Mouse (Mus musculus): ENCODE data around the gene Dlgap3. TPM values are rescaled to one million over a fixed set of nuclear protein-coding genes. Genes with fewer than 3 reads are reported as not detected.

Dlgap3 gene
- polyA plus RNA-seq, 1 experiment from 2014 or later, result 1.9 TPM

DNA sequence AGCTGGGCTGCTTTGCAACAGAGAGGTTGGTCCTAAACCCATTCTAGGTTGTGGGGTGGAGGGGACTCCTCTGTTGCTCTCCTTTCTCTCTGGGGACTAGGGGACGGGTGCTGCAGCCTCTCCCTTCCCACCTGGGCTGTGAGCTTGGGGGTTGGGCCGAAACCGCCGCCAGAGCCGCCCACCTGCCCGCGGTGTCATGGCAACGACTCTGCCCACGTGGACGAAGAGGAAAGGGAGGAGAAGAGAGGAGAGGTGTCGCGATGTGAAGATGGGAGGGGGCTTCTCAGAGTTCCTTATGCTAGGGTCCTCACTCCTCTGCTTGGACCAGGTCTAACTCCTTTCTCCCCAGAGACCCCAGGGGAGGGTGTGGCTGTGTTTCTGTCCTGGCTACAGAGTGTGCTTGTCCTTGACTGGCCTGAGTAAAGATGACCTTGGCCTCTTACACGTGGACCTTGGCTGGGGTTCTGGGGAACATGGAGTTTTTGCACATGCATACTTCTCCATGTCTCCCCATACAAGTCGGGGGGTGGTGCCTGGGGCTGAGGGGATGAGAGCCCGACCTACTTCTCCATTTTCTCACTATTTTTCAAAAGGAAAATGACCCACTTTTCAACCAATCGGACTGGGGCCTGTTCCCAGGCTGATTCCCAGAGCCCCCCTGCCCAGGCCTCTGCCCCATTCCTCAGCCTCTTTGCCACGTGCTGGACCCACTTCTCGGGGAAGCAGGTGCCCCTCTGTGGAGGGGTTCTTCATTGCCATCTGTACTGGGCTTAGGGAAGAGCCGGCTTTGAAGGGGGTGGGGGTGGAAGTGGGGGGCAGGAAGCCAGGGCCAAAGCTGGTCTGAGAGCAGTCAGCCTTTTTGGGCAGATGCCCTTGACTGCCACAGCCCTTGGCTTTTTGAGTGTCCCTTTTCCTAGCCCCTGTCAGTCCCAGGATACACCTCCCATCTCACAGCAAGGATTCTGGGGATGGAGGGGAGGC lies 10.8 kb downstream of the Dlgap3 start:
- no peak for DNase-seq (ENCODE audit: low spot score)
- Histone ChIP-seq H3K4me1 (peaks cover 15% of the 10 kb centered on the region), H3K27ac (replicated peaks) (no peak overlapping the region), H3K27me3 (ENCODE audit: low read depth, poor library complexity, severe bottlenecking) (peaks cover 29% of the 10 kb centered on the region; the same call in 1 of the 2 replicates), H3K9me3 (replicated peaks) (no peaks in the 10 kb centered on the region; the same call in 1 of the 2 replicates), H3K4me3 (peak overlapping the region; percentile 20; the same call in 1 of the 2 replicates), H3K36me3 (no peaks in the 10 kb centered on the region)
- 12% methylated on average over 19 of the region's 19 CpGs for WGBS

DNA sequence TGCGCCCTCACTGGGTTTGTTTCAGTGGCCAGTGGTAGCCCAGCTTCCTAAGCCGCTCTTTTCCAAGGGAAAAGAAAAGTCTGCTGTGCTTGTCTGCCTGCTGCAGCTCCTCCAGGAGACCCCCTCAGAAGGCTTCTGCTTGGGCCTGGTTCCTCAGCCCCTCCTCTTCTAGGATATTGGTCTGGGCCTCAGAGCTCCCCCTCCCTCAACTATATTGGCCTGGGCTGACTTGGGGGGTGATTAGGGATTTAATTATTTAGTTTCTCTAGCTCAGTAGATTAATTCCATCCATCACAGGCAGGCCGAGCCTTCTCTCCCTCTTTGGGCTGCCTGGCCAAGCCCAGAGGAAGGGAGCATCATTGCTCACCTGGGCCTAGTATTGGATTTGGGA lies 11.4 kb downstream of the Dlgap3 start:
- Histone ChIP-seq H3K27me3 (ENCODE audit: low read depth, poor library complexity, severe bottlenecking) (peaks cover 29% of the 10 kb centered on the region; the same call in 1 of the 2 replicates), H3K36me3 (no peaks in the 10 kb centered on the region), H3K4me1 (peaks cover 15% of the 10 kb centered on the region), H3K4me3 (no peak overlapping the region), H3K9me3 (replicated peaks) (no peaks in the 10 kb centered on the region; the same call in 1 of the 2 replicates), H3K27ac (replicated peaks) (no peak overlapping the region)
- DNase-seq (ENCODE audit: low spot score), result no peak
- 59% methylated on average over 3 of the region's 3 CpGs for WGBS

DNA sequence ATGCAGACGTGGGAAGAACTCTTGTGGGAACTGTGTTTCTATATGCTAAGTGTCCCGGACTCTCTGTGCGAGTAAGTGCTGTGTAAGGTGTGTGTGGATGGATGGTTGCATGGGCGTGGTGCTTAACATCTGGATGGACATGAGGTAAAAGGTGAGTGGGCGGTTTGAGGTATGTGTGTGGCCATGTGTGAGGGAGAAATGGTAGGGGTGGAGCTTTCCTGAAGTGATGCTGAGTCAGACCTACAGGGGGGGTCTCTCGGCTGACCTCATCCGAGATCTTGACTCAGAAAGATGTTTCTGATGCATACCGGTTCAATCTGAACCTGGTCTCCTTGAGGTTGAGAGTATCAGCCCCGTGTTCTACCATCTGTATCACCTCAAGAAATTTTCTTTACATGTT lies 12.0 kb downstream of the Dlgap3 start:
- Histone ChIP-seq H3K36me3 (no peaks in the 10 kb centered on the region), H3K9me3 (replicated peaks) (no peaks in the 10 kb centered on the region; the same call in 1 of the 2 replicates), H3K4me3 (no peak overlapping the region), H3K27me3 (ENCODE audit: low read depth, poor library complexity, severe bottlenecking) (peaks cover 29% of the 10 kb centered on the region; the same call in 1 of the 2 replicates), H3K4me1 (peaks cover 15% of the 10 kb centered on the region), H3K27ac (replicated peaks) (no peak overlapping the region)
- 89% methylated on average over 9 of the region's 9 CpGs for WGBS
- DNase-seq (ENCODE audit: low spot score), result no peak

DNA sequence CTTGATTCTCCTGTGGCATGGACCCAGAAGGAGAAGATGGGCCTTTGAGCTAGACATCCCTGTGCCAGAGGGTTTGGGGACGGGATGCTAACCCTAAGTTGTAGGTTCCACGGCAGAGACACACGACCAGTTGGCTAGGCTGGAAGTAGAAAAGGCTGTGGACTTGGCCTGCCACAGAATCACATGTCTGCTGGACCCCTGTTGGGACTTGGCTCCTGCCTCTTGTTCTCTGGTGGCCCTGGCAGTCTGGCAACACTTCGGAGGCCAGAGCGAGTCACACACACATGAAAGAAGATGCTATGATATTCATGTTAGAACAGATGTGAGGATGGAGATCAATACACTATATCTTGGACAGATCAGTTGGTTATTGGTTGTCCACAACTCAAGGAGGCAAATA lies 14.9 kb downstream of the Dlgap3 start:
- Histone ChIP-seq H3K27me3 (ENCODE audit: low read depth, poor library complexity, severe bottlenecking) (peaks cover 16% of the 10 kb centered on the region; the same call in 1 of the 2 replicates), H3K36me3 (no peaks in the 10 kb centered on the region), H3K27ac (replicated peaks) (no peak overlapping the region), H3K4me1 (peaks cover 14% of the 10 kb centered on the region), H3K4me3 (no peak overlapping the region), H3K9me3 (replicated peaks) (no peaks in the 10 kb centered on the region; the same call in 1 of the 2 replicates)
- WGBS, result 88% methylated on average over 5 of the region's 5 CpGs
- no peak for DNase-seq (ENCODE audit: low spot score)

DNA sequence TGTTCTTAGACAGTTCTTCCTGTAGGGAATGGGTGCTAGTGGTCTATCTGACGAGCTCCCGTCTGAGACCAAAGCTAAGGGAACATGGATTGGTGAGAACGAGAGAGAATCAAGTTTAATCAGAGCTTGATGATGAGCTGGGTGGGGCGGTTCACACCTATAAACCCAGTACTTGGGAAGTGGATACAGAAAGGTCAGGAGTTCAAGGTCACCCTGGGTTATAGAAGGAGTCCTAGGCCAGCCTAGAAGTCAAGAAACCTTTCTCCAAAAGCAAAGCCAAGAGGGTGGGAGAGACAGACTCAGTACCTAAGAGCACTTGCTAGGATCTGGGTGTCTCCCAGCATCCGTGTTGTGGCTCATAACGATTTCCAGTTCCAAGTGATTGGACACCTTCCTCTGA lies 21.9 kb downstream of the Dlgap3 start:
- H3K36me3 ChIP-seq, result peaks cover 6% of the 10 kb centered on the region; the same call in 1 of the 2 replicates
- no peaks in the 10 kb centered on the region for H3K27me3 ChIP-seq (ENCODE audit: low read depth, poor library complexity, severe bottlenecking)
- DNase-seq (ENCODE audit: low spot score), result no peak
- 90% methylated on average over 6 of the region's 6 CpGs for WGBS
- no peaks in the 10 kb centered on the region for H3K9me3 ChIP-seq (replicated peaks)
- H3K4me3 ChIP-seq, result no peak overlapping the region
- H3K27ac ChIP-seq (replicated peaks), result no peak overlapping the region
- H3K4me1 ChIP-seq, result peaks cover 20% of the 10 kb centered on the region

DNA sequence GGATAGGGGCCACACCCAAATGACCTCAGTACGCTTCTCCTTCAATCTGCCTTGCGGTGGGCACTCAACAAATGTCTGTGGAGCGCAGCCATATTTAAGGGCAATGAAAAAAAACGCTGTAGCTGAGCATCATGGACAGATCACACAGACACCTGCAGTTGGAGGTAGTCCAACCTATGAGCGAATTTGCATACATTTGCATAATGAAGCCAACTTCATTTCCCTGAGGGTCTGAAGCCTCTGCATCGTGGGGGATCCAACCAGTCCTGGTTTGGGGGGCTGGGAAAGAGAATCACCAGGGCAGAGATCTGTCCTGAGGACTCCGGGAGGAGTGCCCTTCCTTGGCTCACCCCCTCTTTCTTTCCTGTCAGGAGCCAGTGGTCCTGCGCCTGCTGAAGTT lies 23.7 kb downstream of the Dlgap3 start:
- Histone ChIP-seq H3K36me3 (peaks cover 6% of the 10 kb centered on the region; the same call in 1 of the 2 replicates), H3K4me3 (no peak overlapping the region), H3K9me3 (replicated peaks) (no peaks in the 10 kb centered on the region), H3K4me1 (peaks cover 20% of the 10 kb centered on the region), H3K27me3 (ENCODE audit: low read depth, poor library complexity, severe bottlenecking) (peaks cover 2% of the 10 kb centered on the region; the same call in 1 of the 2 replicates), H3K27ac (replicated peaks) (no peak overlapping the region)
- WGBS, result 80% methylated on average over 8 of the region's 8 CpGs
- no peak for DNase-seq (ENCODE audit: low spot score)

DNA sequence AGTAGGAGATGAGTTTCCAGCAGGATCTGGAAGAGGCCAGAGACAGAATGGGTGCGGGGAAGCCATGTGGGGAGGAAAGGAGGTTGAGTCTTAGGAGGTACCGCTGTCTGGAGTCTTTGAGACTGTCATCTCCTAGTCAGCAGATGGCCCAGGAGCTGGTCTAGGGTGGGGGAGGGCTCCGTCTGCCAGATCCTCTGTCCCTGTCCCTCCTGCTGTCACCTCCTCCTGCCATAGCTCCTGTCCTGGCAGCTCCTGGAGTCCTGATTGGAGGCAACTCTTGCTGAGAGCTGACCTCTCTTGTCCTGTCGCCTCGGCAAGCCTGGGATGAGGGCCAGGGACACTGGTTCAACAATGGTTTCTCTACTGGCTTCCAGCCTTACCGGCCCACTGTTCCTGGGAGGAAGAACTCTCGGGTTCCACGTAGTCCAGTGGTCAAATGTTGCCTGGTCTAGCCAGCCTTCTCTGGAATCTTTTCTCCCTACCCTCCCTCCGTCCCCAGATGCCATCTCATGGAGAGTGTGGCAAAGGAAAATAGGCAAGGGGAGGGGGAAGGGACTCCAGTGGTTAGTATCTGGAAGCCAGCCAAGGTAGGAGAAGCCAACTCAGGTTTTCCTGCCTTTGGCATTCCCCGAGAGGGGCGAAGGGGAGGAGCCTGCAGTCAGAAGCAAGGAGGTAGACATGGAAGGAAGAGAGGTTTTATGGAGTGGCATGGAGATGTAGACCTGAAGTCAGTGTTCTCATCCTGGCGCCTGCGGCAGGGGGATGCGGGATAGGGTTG lies 24.6 kb downstream of the Dlgap3 start:
- peaks cover 4% of the 10 kb centered on the region; the same call in 1 of the 2 replicates for H3K27me3 ChIP-seq (ENCODE audit: low read depth, poor library complexity, severe bottlenecking)
- no peak for DNase-seq (ENCODE audit: low spot score)
- H3K9me3 ChIP-seq (replicated peaks), result no peaks in the 10 kb centered on the region
- H3K27ac ChIP-seq (replicated peaks), result peak overlapping the region; percentile 77
- peaks cover 20% of the 10 kb centered on the region for H3K4me1 ChIP-seq
- H3K36me3 ChIP-seq, result peaks cover 6% of the 10 kb centered on the region; the same call in 1 of the 2 replicates
- WGBS, result 80% methylated on average over 14 of the region's 14 CpGs
- H3K4me3 ChIP-seq, result no peak overlapping the region

DNA sequence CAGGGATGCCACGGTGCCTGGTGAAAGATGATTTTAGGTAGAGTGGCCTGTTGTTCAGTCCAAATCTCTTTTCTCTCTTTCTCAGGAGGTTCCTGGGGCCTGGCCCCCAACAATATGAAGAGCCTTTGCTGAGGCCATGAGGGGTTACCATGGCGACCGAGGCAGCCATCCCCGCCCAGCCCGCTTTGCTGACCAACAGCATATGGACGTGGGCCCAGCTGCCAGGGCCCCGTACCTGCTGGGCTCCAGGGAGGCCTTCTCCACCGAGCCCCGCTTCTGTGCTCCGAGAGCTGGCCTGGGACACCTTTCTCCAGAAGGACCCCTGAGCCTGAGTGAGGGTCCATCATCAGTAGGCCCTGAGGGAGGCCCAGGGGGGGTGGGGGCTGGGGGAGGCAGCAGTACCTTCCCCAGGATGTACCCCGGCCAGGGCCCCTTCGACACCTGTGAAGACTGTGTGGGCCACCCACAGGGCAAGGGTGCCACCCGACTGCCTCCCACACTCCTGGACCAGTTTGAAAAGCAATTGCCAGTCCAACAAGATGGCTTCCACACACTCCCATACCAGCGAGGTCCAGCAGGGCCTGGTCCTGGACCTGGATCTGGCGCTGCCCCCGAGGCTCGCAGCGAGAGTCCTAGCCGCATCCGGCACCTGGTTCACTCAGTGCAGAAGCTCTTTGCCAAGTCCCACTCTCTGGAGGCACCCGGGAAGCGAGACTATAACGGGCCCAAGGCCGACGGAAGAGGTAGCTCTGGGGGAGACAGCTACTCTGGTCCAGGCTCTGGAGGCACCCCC lies 25.7 kb downstream of the Dlgap3 start:
- Histone ChIP-seq H3K4me1 (peaks cover 32% of the 10 kb centered on the region), H3K9me3 (replicated peaks) (no peaks in the 10 kb centered on the region), H3K27ac (replicated peaks) (peak overlapping the region; percentile 77), H3K36me3 (peaks cover 6% of the 10 kb centered on the region; the same call in 1 of the 2 replicates), H3K4me3 (no peak overlapping the region), H3K27me3 (ENCODE audit: low read depth, poor library complexity, severe bottlenecking) (peaks cover 4% of the 10 kb centered on the region; the same call in 1 of the 2 replicates)
- peak; percentile 30 for DNase-seq (ENCODE audit: low spot score)
- WGBS, result 80% methylated on average over 25 of the region's 25 CpGs

DNA sequence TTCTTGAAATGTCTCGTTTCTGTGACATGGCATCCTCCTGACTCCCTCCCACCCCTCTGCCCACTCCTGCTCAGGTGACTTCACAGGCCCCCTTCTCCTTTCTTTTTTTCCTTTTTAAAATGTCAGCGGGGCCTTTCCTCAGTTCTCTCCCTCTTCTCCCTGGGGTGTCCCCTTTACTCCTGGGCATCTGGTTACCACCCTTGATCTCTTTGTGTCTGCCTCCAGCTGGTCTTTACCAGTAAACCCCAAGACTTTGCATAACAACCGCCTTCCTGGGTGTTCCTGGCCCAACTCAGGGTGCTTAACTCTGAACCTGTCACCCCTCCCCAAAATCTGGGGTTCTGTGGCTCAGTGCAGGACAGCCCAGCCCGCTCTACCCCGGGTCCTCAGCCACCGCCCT lies 29.6 kb downstream of the Dlgap3 start:
- Histone ChIP-seq H3K27ac (replicated peaks) (0 out of 2 replicates have a peak overlapping the region, but pooled peaks have one; percentile 19), H3K36me3 (peaks cover 6% of the 10 kb centered on the region; the same call in 1 of the 2 replicates), H3K4me3 (no peak overlapping the region), H3K27me3 (ENCODE audit: low read depth, poor library complexity, severe bottlenecking) (peaks cover 4% of the 10 kb centered on the region; the same call in 1 of the 2 replicates), H3K9me3 (replicated peaks) (no peaks in the 10 kb centered on the region), H3K4me1 (peaks cover 30% of the 10 kb centered on the region)
- no peak for DNase-seq (ENCODE audit: low spot score)
- WGBS, result 23% methylated on average over 6 of the region's 6 CpGs

DNA sequence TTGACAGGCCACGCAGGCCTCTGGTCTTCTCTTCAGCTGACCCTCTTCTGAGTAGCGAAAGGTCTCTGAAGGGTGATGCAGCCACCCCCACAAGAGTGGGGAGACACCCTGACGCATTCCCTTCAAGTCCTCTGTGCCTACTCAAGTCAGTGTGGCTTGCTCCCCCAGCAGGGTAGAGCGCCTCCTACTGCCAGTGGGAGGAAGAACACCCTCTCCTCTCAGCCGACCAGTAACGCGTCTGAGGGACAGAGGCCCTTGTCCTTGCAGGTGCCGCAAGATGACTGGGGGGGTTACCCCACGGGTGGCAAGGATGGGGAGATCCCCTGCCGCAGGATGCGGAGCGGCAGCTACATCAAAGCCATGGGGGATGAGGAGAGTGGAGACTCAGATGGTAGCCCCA lies 30.4 kb downstream of the Dlgap3 start:
- DNase-seq (ENCODE audit: low spot score), result no peak
- 62% methylated on average over 12 of the region's 12 CpGs for WGBS
- Histone ChIP-seq H3K27ac (replicated peaks) (no peak overlapping the region), H3K4me3 (no peak overlapping the region), H3K27me3 (ENCODE audit: low read depth, poor library complexity, severe bottlenecking) (peaks cover 4% of the 10 kb centered on the region; the same call in 1 of the 2 replicates), H3K9me3 (replicated peaks) (no peaks in the 10 kb centered on the region), H3K36me3 (peaks cover 6% of the 10 kb centered on the region; the same call in 1 of the 2 replicates), H3K4me1 (peaks cover 22% of the 10 kb centered on the region)

DNA sequence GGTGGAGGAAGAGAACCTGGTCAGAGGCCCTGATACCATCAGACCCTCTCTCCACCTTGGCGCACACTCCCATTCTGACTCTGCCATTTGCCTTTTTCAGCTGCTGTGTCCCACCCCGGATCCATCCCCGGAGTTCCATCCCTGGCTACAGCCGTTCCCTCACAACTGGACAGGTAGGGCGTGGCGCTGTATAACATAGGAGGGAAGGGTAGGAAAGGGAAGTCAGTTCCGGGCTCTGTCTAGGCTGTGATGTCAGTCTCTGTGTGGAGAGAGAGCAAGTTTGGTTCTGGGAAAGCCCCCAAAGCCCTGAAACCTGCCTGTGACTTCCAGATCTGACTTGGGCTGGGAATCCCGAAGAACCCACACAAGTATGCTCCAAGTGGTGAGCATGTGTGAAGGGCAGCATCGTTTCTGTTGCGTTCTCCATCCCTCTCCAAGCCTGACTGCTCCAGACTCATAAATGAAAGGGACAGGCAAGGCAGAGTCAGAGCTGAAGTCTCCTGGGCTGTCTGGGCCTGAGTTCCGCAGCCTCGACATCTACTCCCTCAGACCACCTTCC lies 31.2 kb downstream of the Dlgap3 start:
- WGBS, result 91% methylated on average over 12 of the region's 12 CpGs
- Histone ChIP-seq H3K36me3 (peaks cover 4% of the 10 kb centered on the region; the same call in 1 of the 2 replicates), H3K27ac (replicated peaks) (no peak overlapping the region), H3K27me3 (ENCODE audit: low read depth, poor library complexity, severe bottlenecking) (peaks cover 4% of the 10 kb centered on the region; the same call in 1 of the 2 replicates), H3K4me1 (peaks cover 16% of the 10 kb centered on the region), H3K9me3 (replicated peaks) (no peaks in the 10 kb centered on the region), H3K4me3 (no peak overlapping the region)
- no peak for DNase-seq (ENCODE audit: low spot score)
